Mouse (Mus musculus) forebrain, embryonic 13.5 days (tissue): Measurements from ENCODE around the gene Surf2. TPM values are rescaled to one million over a fixed set of nuclear protein-coding genes. Genes with fewer than 3 reads are reported as not detected.

Experiments
- ATAC-seq: fragments of 200-750 bp; cut with Nextera tagmentation; 2 replicates; pipeline ENCODE4 v1.8.0; 2017
- H3K27ac ChIP-seq: fragments of 300-500 bp; sonication (generic); 2 replicates; pipeline ENCODE4 v1.5.1; 2015; ENCODE audit warnings: inconsistent platforms, mild to moderate bottlenecking, moderate library complexity
- H3K27me3 ChIP-seq: fragments of 300-500 bp; sonication (generic); 2 replicates; pipeline ENCODE4 v1.6.1; 2015; ENCODE audit warnings: mild to moderate bottlenecking, inconsistent platforms
- H3K36me3 ChIP-seq: fragments of 300-500 bp; sonication (generic); 2 replicates; pipeline ENCODE4 v1.6.1; 2015; ENCODE audit warnings: mild to moderate bottlenecking, inconsistent platforms; ENCODE audit not compliant: poor library complexity, severe bottlenecking
- H3K4me1 ChIP-seq: fragments of 300-500 bp; sonication (generic); 2 replicates; pipeline ENCODE4 v1.6.1; 2015; ENCODE audit warnings: inconsistent platforms
- H3K4me2 ChIP-seq: fragments of 300-500 bp; sonication (generic); 2 replicates; pipeline ENCODE4 v1.6.1; 2015; ENCODE audit warnings: inconsistent platforms, mild to moderate bottlenecking, moderate library complexity
- H3K4me3 ChIP-seq: fragments of 300-500 bp; sonication (generic); 2 replicates; pipeline ENCODE4 v1.5.1; 2015; ENCODE audit warnings: mild to moderate bottlenecking, inconsistent platforms
- H3K9ac ChIP-seq: fragments of 300-500 bp; sonication (generic); 2 replicates; pipeline ENCODE4 v1.6.1; 2015; ENCODE audit warnings: mild to moderate bottlenecking, inconsistent platforms
- H3K9me3 ChIP-seq: fragments of 300-500 bp; sonication (generic); replicated peaks from 2 replicates; pipeline ENCODE4 v1.6.1; 2016; ENCODE audit warnings: inconsistent platforms
- WGBS: fragments of 180-500 bp; shearing (Covaris S2); methylation state at CpG from one replicate; pipeline ENCODE4 v1.1.7; 2015; 5-methylcytosine and 5-hydroxymethylcytosine counted together
- polyA plus RNA-seq: library from polyadenylated mRNA; unstranded; fragments of >200 nt; fragmentation: Nextera tagmentation; extraction: Ambion mirVana; gene quantifications from 2 replicates; pipeline ENCODE4 v1.2.1, GENCODE M21; 2015

Gene Surf2
- polyA plus RNA-seq, 1 experiment from 2014 or later = 53.5 TPM

- Histone ChIP-seq H3K4me2 (no peak overlapping the region), H3K4me1 (peaks cover 46% of the 10 kb centered on the region), H3K27me3 (no peaks in the 10 kb centered on the region), H3K36me3 (peaks cover 53% of the 10 kb centered on the region), H3K27ac (no peak overlapping the region), H3K9me3 (no peaks in the 10 kb centered on the region), H3K4me3 (no peak overlapping the region), H3K9ac (no peak overlapping the region)
- 61% methylated on average over 4 of the region's 4 CpGs for WGBS
- no peak for ATAC-seq
These were observed 9.1 kb upstream of the Surf2 start for GRCm38 (mm10) chr2:26907109-26907508.

DNA sequence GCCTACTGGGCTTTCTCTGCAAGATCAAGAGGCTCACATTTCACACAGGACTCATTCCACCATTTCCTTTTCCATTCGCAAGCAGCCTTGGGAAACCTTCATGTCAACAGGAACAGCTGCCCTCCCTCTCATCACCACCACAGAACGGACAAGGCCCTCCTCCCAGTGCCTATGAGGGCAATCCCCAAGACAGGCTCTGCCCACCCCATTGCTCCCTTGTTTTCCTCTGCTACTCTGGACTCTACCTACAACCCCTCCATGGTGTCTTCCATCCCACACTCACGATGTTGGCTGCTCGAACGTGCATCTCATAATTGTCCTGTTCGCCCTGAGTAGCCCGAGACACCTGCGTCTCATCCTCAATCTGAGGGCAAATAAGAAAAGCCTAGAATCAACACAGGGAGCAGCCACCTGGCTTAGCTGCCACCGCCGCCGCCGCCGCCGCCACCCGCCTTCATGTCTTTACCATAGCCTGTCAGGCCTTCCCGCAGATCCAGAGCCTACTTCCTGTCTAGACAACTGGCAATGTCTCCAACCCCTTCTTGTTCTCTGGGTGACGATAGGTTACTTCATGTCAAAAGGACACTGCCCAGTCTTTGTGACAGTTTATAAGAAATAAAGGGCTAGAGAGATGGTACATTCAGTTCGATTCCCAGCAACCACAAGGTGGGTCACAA, 7.3 kb upstream of the Surf2 start:
- WGBS = 90% methylated on average over 18 of the region's 18 CpGs
- H3K36me3 ChIP-seq = peaks cover 70% of the 10 kb centered on the region
- no peaks in the 10 kb centered on the region for H3K27me3 ChIP-seq
- no peak for ATAC-seq
- H3K9me3 ChIP-seq = no peaks in the 10 kb centered on the region
- H3K4me3 ChIP-seq = peak overlapping the region; percentile 90
- peak overlapping the region; percentile 86 for H3K4me2 ChIP-seq
- peaks cover 46% of the 10 kb centered on the region for H3K4me1 ChIP-seq
- H3K27ac ChIP-seq = no peak overlapping the region
- peak overlapping the region; percentile 90 for H3K9ac ChIP-seq

GRCm38 (mm10) chr2:26909387-26909784, 6.8 kb upstream of the Surf2 start:
- no peak for ATAC-seq
- H3K36me3 ChIP-seq = peaks cover 73% of the 10 kb centered on the region
- H3K27ac ChIP-seq = peak overlapping the region; percentile 95

DNA sequence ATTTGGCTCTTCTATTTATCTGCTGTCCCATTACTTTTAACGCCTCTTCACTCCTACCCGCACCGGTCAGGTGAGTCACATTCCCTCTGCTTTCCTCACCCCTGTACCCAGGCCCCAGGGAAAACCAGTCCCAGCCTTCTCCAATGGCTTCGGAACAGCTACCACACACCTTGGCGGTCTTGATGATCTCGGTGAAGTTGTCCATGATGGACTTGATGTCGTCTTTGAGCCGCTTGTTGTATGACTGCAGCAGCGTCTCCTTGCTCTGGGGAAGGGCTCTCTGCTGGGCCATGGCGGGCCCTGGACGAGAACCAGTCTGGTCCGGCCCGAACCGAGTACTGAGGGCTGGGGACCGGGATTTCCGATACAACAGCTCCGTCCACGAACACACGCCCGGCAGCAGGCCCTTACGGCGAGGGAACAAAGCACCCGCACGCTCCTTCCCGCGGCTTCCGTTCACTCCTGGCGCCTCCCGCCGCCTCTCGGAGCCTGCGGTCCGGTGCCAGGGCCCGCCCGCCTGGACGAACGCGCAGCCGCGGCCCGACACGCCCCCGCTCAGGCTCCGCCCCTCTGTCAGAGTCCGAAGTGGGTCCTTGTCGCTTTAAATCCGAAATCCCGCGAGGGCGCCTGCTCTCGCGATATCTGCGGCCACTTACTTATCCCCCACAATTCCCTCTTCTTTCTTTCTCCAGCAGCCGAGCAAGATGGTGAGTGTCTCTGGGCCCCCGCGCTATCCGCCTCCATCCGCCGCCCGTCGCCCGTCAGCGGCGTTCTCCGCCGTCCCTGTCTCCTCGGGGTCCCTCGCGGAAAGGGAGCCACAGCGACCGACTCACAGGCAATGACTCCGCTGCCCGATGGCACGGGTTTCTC, 5.8 kb upstream of the Surf2 start, which contains the start of the genes Med22 and Rpl7a:
Gene Med22, minus strand, starts transcription at position 554 of the 870 bp plus-strand sequence.
Gene Rpl7a, plus strand, starts transcription at position 641 of the 870 bp plus-strand sequence.
- Histone ChIP-seq H3K4me3 (peak within 1 kb of the TSS; percentile 90), H3K9ac (peak within 1 kb of the TSS; percentile 98), H3K9me3 (no peaks in the 10 kb centered on the region), H3K4me2 (peak within 1 kb of the TSS; percentile 100), H3K36me3 (peaks cover 68% of the 10 kb centered on the region), H3K27ac (peak within 1 kb of the TSS; percentile 95), H3K27me3 (no peaks in the 10 kb centered on the region), H3K4me1 (peaks cover 49% of the 10 kb centered on the region)
- under 1% methylated on average over 71 of the region's 74 CpGs for WGBS
- ATAC-seq = peak; percentile 92

More at GRCm38 (mm10) chr2:26909387-26909784, 6.8 kb upstream of the Surf2 start:
- Histone ChIP-seq H3K9ac (peak overlapping the region; percentile 90), H3K27me3 (no peaks in the 10 kb centered on the region), H3K4me3 (peak overlapping the region; percentile 90), H3K9me3 (no peaks in the 10 kb centered on the region), H3K4me2 (peak overlapping the region; percentile 86), H3K4me1 (peaks cover 42% of the 10 kb centered on the region)

DNA sequence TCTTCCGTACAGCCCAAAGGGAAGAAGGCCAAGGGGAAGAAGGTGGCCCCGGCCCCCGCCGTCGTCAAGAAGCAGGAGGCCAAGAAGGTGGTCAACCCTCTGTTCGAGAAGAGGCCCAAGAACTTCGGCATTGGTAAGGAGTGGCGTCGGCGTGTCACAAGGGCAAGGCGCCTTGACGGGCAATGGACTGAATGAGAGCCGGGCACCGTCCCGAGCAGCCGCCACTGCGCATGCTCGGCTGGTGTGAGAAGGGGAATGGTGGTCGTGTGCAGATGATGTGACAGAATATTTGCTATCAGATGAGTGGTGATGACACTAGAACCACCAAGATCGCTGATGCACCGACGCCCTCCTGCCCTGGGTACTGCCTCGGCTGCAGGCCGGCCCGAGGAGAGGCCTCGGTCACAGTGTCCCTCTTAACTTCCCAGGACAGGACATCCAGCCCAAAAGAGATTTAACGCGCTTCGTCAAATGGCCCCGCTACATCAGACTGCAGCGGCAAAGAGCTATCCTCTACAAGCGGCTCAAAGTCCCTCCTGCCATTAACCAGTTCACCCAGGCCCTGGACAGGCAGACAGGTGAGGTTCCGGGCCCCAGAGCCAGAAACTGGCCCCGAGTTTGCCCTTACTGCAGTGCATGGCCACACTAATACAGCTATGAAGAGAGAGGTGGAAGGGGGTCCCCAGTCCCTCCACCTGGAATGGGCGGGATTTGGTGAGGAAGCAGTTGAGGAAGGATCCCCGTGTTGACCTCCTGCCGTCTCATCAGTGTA, 5.0 kb upstream of the Surf2 start:
- H3K27me3 ChIP-seq = no peaks in the 10 kb centered on the region
- H3K36me3 ChIP-seq = peaks cover 60% of the 10 kb centered on the region
- peak; percentile 57 for ATAC-seq
- no peaks in the 10 kb centered on the region for H3K9me3 ChIP-seq
- peak overlapping the region; percentile 90 for H3K4me3 ChIP-seq
- H3K4me2 ChIP-seq = peak overlapping the region; percentile 100
- peak overlapping the region; percentile 95 for H3K27ac ChIP-seq
- WGBS = under 1% methylated on average over 37 of the region's 37 CpGs
- H3K9ac ChIP-seq = peak overlapping the region; percentile 98
- peaks cover 55% of the 10 kb centered on the region for H3K4me1 ChIP-seq

DNA sequence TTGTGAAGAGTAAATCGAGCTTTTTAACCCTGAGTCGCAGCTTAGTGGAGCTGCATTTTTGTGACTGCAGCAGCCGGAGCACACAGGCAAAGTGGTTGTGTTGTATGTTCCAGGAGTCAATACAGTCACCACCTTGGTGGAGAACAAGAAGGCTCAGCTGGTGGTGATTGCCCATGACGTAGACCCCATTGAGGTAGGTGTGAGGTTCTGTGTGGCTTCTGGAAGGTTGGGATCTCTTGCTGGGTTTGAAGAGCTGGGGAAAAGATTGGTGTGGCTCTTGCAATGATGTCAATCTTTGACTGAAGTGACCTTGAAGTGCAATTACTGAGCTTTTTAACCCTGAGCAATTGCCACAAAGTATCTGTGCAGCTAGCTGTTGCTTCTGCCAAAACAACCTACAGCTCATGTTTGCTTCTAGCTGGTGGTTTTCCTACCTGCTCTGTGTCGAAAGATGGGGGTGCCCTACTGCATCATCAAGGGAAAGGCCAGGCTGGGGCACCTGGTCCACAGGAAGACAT, 3.9 kb upstream of the Surf2 start:
- ATAC-seq = no peak
- peaks cover 49% of the 10 kb centered on the region for H3K36me3 ChIP-seq
- peak overlapping the region; percentile 98 for H3K9ac ChIP-seq
- H3K4me3 ChIP-seq = peak overlapping the region; percentile 90
- H3K27ac ChIP-seq = no peak overlapping the region
- peaks cover 64% of the 10 kb centered on the region for H3K4me1 ChIP-seq
- WGBS = 69% methylated on average over 5 of the region's 5 CpGs
- no peaks in the 10 kb centered on the region for H3K27me3 ChIP-seq
- no peaks in the 10 kb centered on the region for H3K9me3 ChIP-seq
- peak overlapping the region; percentile 100 for H3K4me2 ChIP-seq

DNA sequence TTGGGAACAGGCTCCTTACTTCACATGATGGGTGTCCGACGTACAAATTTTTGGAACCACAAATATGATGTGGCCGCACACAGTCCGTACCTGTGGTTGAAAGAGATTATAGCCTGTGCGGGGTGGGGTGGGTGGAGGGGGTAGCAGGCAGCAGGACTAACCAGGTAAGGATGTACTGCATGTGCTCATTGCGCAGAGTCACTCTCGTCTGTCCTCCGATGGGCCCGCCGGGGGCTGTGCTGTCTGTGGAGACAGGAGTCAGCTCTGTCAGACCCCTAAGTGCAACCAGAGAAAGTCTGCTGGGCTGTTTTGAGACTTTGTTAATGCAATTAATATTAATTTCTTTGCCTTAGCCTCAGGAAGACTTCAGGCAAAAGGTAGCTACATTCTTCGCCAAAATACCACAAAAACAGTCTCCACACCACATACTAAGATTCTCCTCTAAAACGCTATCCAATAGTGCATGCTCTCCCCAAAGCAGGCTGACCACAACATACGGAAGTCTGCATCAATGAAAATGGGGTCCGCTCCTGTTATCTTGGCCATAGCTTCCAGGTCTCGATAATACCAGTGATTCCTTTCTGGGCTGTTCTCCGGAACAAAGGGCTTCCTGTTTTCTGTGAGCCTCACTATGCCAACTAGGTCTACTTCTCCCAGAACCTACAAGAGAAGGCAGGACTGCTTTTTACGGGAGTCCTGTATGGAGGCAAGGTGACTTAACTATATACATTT, 2.6 kb upstream of the Surf2 start:
- Histone ChIP-seq H3K9me3 (no peaks in the 10 kb centered on the region), H3K4me1 (peaks cover 65% of the 10 kb centered on the region)

GRCm38 (mm10) chr2:26914148-26914941, 1.8 kb upstream of the Surf2 start:
- WGBS = 62% methylated on average over 8 of the region's 8 CpGs
- Histone ChIP-seq H3K9me3 (no peaks in the 10 kb centered on the region), H3K4me2 (peak overlapping the region; percentile 17; the same call in 1 of the 2 replicates), H3K27ac (no peak overlapping the region), H3K27me3 (no peaks in the 10 kb centered on the region), H3K9ac (0 out of 2 replicates have a peak overlapping the region, but pooled peaks have one; percentile 84), H3K4me3 (no peak overlapping the region), H3K4me1 (peaks cover 57% of the 10 kb centered on the region), H3K36me3 (peaks cover 55% of the 10 kb centered on the region)
- no peak for ATAC-seq

More for the DNA sequence above, 2.6 kb upstream of the Surf2 start:
- Histone ChIP-seq H3K9ac (no peak overlapping the region), H3K27me3 (no peaks in the 10 kb centered on the region), H3K27ac (no peak overlapping the region), H3K36me3 (peaks cover 49% of the 10 kb centered on the region), H3K4me3 (no peak overlapping the region), H3K4me2 (no peak overlapping the region)
- 84% methylated on average over 17 of the region's 17 CpGs for WGBS
- no peak for ATAC-seq

DNA sequence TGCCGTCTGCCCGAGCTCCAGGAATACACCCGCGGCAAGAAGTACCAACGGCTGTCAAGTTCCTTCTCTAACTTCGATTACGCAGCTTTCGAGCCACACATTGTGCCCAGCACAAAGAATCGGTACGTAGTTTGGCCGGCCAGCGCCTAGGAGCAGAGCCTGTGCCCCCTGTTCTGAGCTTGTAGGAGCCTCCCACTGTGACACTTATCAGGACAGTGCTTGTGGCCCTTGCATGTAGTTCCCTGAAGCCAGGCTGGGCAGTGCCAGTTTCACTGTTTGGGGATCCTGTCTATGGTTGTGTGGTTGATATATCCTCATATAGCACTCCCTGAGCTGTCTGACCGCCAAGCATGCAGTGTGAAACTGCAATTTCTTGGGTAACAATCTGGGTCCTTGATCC, 571 bp downstream of the Surf2 start:
- peak overlapping the region; percentile 84 for H3K9ac ChIP-seq
- peaks cover 75% of the 10 kb centered on the region for H3K36me3 ChIP-seq
- 3% methylated on average over 13 of the region's 13 CpGs for WGBS
- peak; percentile 11; the same call in 1 of the 2 replicates for ATAC-seq
- peaks cover 47% of the 10 kb centered on the region for H3K4me1 ChIP-seq
- no peaks in the 10 kb centered on the region for H3K9me3 ChIP-seq
- peak overlapping the region; percentile 70 for H3K27ac ChIP-seq
- H3K4me2 ChIP-seq = peak overlapping the region; percentile 96
- no peaks in the 10 kb centered on the region for H3K27me3 ChIP-seq
- peak overlapping the region; percentile 73 for H3K4me3 ChIP-seq

DNA sequence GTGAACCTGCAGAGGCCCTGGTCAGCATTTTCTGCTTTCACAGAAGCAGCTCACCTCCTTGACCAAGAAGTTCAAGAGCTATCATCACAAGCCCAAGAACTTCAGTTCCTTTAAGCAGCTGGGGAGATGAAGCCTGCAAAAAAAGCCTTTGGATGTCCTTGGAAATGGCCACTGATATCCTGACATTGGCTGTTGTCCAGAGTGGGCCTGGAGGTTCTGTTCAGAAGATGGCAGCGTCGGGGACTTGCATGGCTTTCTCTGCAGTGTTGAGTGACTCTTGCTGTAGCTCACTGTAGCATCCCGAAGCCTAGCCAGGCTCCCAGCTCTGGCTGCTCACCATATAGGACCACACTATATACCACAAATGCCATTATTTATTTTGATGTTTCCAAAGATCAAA, 3.5 kb downstream of the Surf2 start:
- Histone ChIP-seq H3K27ac (no peak overlapping the region), H3K27me3 (no peaks in the 10 kb centered on the region), H3K9me3 (no peaks in the 10 kb centered on the region), H3K4me3 (no peak overlapping the region), H3K36me3 (peaks cover 75% of the 10 kb centered on the region), H3K4me2 (no peak overlapping the region), H3K4me1 (peaks cover 34% of the 10 kb centered on the region), H3K9ac (no peak overlapping the region)
- no peak for ATAC-seq
- WGBS = 91% methylated on average over 3 of the region's 3 CpGs
